Mouse (Mus musculus) right cerebral cortex, postnatal 14 days (tissue): ENCODE data around the gene Lgals2.
A peak's percentile ranks its signal among the peaks of the same experiment; 100 is the strongest.
"Not testable (repeated sequence)": the region's sequence is repeated elsewhere in the genome, so short reads cannot be mapped to it uniquely, and the experiment has no call there.

Experiments
- DNase-seq: peaks from one replicate; pipeline ENCODE4 v3.0.0; 2022

Gene Lgals2

GRCm38 (mm10) chr15:78873803-78874435 lies 18.6 kb upstream of the Lgals2 start:
- no peak for DNase-seq

DNA sequence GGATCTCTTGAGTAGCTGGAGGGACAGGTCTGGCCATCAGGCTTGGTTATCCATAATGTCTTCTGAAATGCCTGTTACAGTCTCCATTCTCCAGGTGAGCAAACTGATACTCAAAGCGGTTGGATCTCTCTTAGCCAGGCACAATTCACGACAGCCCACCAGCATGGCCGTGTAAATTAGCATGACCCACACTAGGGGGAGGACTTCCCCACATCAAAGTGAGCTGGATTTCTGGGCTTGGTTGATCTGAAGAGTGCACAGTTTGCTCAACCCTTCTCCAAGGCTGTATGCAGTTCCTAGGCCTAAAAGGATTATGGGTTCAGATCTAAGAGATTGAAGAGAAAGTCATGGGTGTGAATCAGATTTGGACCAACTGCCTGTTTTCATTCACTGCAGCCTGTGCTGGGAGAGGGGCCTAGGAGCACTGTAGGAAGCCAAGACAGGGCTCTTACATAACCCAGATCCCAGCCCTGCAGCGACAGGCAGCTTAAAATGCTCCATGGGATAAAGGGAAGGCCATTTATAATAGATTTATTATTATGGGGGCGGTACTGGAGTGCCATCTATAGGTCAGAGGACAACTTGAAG lies 16.8 kb upstream of the Lgals2 start:
- no peak for DNase-seq

DNA sequence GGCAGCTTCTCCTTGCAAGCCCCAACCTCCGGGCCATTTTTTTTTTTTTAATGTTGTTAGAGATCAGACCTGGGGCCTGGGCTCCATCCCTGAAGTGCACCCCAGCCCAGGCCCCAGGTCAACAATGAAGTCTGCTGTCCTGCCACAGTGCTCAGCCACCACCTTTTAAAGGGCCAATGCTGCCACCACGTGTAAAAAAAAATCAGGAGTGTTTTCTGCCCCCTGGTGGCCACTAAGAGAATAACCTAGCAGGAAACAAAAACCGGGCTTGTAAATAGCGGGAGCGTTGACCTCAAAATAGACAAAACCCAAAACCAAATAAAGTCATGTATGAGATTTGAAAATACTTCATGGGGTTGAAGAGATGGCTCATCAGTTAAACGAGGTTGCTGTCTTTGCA lies 14.4 kb upstream of the Lgals2 start:
- no peak for DNase-seq

DNA sequence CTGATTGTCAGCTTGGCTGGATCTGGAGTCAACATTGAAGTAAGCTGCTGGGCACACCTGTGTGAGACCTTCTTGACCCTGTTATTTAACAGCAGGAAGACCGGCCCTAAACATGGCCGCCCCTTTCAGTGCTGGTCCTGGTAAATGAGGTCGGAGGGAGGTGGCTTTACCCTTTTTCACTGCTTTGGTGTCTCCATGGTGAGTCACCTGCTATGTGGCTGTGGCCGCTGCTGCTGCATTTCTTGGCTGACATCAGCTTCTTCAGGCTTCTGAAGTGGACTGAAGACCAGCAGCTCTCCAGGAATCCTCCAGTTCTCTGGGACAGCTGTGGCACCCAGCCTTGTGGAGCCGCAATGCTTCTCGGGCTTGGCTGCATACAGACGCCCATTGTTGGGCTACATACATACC lies 13.5 kb upstream of the Lgals2 start:
- DNase-seq, result no peak

DNA sequence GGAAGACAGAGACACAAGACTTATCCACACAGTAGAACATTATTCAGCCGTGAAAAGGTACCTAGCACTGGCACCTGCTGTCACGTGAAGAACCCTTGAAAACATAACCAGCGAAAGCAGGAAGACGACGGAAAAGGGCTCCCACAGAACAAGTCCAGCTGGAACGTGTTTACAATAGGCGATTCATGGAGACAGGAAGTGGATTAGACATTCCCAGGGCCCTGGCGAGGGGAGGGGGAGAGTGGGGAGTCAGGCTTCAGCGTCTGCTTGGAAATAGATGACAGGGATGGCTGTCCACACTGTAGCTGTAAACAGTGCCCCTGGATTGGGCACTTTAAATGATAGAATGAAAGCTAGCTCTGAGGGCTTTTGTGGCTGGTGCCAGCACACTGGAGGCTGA lies 13.1 kb upstream of the Lgals2 start:
- DNase-seq, result no peak

DNA sequence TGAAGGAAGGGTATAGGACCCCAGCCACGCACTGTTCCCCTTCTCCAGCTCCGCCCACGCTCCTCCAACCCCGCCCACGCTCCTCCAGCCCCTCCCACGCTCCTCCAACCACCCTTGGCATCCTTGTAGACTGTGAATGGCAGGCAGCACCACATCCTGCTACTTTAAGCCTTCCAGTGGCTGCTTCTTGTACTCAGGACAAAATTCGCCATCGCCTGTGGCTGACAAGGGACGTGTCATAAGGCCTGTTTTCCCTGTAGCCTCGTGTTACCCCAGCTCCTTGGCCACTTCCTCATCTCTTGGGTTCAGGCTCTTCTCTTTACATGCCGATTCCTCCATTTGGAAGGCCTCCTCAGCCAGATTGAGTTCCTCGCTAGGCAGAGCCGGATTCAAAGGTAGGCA lies 8.5 kb upstream of the Lgals2 start:
- no peak for DNase-seq

DNA sequence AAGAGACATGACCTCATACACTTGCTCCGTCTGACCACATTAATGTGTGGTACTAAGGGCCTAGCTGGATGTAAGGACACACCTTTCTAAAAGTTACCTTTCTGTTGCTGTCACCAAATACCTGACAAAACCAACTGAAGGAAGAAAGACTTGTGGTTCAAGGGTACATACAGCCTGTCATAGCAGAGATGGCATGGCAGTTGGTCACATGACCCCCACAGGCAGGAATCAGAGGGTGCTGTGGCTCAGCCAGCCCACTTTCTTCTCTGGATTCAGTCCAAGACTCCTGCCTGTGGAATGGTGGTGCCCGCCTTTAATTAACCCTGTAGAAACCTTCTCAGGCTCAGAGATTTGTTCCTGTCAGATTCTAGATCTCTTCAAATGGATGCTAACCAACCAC lies 7.8 kb upstream of the Lgals2 start:
- DNase-seq, result no peak

GRCm38 (mm10) chr15:78862280-78862679 lies 7.0 kb upstream of the Lgals2 start:
- no peak for DNase-seq

DNA sequence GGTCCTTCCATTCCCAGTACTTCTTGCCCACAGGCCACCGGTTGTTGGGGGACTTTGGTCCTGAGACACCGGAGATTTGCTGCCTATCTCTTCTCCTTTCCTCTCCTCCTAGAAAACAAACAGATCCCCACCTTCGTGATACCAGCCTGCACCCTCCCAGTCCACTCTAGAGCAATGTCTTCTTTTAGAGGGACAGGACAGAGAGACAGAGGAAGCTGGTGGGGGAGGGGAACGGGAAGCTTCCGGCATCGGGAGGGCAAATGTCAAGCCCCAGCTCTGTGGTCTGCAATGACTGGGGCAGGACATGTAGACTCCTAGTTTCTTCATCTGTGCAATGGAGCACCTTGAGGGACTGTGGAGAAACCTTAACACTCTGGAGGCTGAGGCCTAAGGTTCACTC lies 4.4 kb upstream of the Lgals2 start:
- DNase-seq, result no peak

GRCm38 (mm10) chr15:78859311-78859710 lies 4.0 kb upstream of the Lgals2 start:
- no peak for DNase-seq

DNA sequence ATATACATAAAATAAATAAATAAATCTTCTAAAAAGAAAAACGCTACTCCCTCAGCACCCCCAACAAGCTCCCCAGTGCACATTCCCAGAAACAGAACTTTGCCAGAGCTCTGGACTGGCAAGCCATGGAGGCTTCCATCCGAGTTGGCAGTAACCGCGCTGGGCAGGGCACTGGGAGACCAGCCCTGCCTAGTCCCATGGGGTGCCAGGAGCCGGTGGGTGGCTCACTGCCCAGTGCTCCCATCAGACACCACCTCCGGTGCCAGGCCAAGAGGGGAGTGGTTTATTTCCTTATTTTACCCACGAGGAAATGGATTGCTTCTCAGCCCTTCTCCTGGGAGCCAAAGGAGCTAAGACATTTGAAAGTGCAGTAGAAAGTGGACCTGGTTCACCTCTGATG lies 1.7 kb upstream of the Lgals2 start:
- no peak for DNase-seq

GRCm38 (mm10) chr15:78851505-78852153 lies 3.7 kb downstream of the Lgals2 start:
- DNase-seq, result peak; percentile 95

DNA sequence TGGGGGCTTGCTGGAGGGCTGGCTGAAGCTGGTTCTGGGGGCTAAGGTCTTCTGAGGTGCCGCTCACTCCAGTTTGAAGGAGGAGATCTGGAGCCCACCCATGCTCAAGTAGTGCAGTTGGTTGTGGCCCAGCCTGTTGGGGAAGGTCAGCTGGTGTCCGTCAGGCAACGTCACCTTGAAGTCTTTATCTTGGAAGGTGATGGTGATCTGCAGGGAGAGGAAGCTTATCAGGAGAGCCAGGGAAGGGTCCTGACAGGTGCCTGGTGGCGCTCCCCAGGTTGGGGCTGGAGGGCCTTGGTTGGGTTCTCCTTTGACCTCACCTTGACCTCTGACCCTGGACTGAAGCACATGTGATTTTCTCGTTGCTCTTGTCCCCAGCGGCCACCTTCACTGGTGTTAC lies 4.4 kb downstream of the Lgals2 start:
- no peak for DNase-seq

DNA sequence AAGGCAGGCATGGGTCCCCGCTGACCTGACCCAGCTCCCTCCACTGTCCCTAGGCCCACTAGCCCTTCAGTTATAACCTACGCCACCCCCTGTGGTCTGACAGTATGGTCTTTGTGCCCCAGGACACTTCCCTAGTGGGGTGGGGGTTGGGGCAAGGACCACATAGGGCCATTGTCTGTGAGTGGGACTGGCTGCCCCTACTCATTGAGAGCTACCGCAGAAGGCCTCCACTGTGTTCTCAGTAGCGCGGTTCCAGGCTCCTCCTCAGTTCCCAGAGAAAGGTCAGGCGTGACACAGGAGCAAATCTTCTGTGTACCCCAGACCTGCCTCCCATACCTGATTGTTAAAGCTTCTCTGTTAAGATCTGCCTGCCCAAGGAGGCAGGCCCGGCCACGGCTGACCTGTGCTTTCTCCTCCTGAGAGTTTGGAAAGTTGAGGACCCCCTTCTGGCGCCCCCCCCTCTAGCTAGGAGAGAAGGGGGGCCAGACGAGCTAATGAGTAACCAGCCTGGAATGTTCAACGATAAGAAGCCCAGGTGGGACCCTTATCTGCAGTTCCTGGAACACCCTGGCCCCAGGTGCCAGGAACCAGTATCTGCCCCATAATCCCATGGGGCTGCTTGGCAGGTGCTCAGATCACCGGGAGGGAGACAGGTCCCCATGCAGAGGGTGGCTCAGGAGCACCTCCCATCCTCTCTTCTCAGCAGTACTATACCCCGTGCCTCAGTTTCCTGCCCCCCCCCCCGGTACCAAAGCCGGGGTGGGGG lies 5.1 kb downstream of the Lgals2 start:
- no peak for DNase-seq

DNA sequence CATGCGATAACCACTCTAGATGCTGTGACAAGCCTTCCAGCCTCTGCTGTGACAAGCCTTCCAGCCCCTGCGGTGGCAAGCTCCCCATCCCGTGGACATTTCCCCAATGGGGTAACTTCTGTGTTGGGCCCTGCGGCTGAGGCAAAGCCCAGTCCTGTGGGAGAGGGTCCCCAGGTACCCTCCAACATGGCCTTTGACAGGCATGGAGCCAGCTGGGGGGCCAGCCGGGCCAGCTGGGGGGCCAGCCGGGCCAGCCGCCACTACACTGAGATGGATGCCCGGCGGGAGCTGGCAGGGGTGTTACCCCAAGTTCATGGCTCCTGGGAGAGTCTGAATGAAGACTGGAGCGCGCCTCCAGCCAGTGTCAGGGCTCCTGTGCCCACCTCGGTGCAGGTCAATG lies 5.8 kb downstream of the Lgals2 start:
- no peak for DNase-seq

DNA sequence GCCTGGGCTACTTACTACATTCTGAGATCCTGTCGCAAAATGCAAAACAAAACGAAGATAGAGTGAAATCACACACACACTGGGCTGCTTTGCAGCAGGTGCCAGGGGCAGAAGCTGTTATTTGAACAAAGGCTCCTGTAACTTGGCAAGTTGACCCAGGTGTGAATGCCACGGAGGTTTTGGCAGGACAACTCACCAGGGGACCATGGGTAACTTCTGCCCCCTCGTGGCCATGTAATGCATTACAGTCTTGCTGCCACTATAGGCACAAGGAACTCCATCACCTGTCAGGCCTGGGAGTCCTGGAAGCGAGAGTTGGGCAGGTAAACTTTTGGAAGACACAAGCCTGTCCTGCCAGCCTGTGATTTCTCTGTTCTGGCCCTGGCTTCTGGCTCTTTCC lies 6.9 kb downstream of the Lgals2 start:
- peak; percentile 83 for DNase-seq

DNA sequence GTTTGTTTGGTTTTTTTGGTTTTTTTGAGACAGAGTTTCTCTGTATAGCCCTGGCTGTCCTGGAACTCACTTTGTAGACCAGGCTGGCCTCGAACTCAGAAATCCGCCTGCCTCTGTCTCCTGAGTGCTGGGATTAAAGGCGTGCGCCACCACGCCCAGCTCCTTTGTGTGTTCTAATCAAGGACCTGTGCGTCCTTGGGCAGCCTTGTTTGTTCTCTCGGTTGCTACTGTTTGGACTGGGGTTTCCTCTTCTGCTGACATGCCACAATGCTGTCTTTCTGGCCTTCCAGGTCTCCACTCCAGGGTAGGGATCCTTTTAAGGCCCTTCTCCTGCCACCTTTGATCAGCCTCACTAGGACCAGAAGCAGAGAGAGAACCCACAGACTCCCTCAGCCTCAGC lies 8.5 kb downstream of the Lgals2 start:
- not testable (repeated sequence) for DNase-seq

GRCm38 (mm10) chr15:78846352-78846751 lies 9.0 kb downstream of the Lgals2 start:
- no peak for DNase-seq

DNA sequence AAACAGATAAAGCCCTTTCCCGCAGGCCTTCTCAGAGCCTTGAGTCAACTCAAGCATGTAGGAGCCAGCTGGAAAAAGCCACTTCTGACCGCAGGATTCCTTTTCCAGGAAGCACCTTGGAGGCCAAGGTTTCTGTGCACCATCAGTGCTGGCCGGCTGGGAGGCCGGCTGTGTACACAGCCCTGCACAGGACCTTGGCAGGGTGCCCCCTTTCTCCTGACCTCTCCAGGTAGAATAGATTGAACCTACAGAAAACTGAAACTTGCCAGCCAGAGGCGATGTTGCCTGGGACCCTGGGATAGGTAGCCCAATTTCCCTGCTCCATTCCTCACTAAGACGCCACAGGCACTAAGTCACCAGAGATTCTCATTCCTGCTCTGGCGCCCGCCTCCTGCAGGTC lies 9.5 kb downstream of the Lgals2 start:
- DNase-seq, result no peak

GRCm38 (mm10) chr15:78845321-78845720 lies 10.0 kb downstream of the Lgals2 start:
- no peak for DNase-seq

DNA sequence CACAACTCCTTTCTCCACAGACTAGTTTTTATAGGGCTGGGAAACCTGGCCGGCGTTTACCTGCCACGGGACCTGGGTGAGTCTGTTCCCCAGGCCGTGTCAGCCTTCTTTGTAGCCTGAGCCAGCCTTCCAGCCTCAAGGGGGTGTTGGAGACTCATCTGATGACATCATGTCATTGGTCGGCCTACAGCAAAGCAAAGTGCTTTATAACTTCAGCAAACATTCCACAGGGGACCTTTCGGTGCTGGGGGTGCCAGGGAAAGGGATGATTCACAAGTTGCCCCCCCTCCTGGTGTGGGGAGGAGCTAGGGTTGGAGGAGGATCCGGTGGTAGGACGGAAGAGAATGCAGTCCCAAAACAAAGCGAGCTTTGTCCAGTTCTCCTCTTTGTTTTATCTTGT lies 10.5 kb downstream of the Lgals2 start:
- no peak for DNase-seq

GRCm38 (mm10) chr15:78843581-78844469 lies 11.5 kb downstream of the Lgals2 start:
- DNase-seq, result no peak
